In genomic region chr8:13674294-13675010, GRCm38 (mm10) we compare ENCODE assay signal across 8 mouse cellular contexts. TPM values are rescaled to one million over a fixed set of nuclear protein-coding genes. Genes with fewer than 3 reads are reported as not detected.
DNase-seq lines count a peak whose midpoint lies in the region; ATAC-seq and TF ChIP-seq lines count a peak whose summit lies in the region.

No protein-coding gene starts in this region.

- no peak for ATAC-seq in kidney, postnatal 0 days (replicated peaks; ENCODE audit: low FRiP score, low read depth)
- ATAC-seq in kidney, embryonic 14.5 days (ENCODE audit: low FRiP score, low TSS enrichment), result no peak
- no peak for ATAC-seq in heart, embryonic 13.5 days (ENCODE audit: extremely low read depth, insufficient number of reproducible peaks, low FRiP score, low TSS enrichment)
- ATAC-seq in liver, embryonic 14.5 days (ENCODE audit: insufficient read depth), result no peak
- ATAC-seq in stomach, embryonic 14.5 days (ENCODE audit: insufficient number of reproducible peaks, insufficient read depth, low FRiP score, low read depth), result no peak

- peak; percentile 19; the same call in 1 of the 2 replicates for TF ChIP-seq CTCF in kidney, postnatal 0 days (IDR thresholded peaks at IDR 0.05; ENCODE audit: low read depth)
- no peak for TF ChIP-seq CTCF in liver, embryonic 14.5 days (IDR thresholded peaks at IDR 0.05; ENCODE audit: low read depth)

- no peaks in the 10 kb centered on the region for H3K27me3 ChIP-seq in kidney, postnatal 0 days (ENCODE audit: insufficient read depth, low read length)
- peaks cover 5% of the 10 kb centered on the region for H3K27me3 ChIP-seq in kidney, embryonic 14.5 days (ENCODE audit: control insufficient read depth, insufficient read depth, low read length)
- peaks cover 7% of the 10 kb centered on the region; the same call in 1 of the 2 replicates for H3K27me3 ChIP-seq in heart, embryonic 13.5 days (replicated peaks)
- H3K27me3 ChIP-seq in liver, embryonic 14.5 days (ENCODE audit: control insufficient read depth, insufficient read depth, low read length), result no peaks in the 10 kb centered on the region
- 0 out of 2 replicates have a peak, but pooled peaks cover 4% of the 10 kb centered on the region for H3K27me3 ChIP-seq in stomach, embryonic 14.5 days (ENCODE audit: control insufficient read depth, insufficient read depth, low read length)

- 63% methylated on average over 12 of the region's 12 CpGs for WGBS in kidney, postnatal 0 days
- WGBS in kidney, embryonic 14.5 days, result 71% methylated on average over 12 of the region's 12 CpGs
- 34% methylated on average over 12 of the region's 12 CpGs for WGBS in heart, embryonic 13.5 days
- 19% methylated on average over 12 of the region's 12 CpGs for WGBS in liver, embryonic 14.5 days (ENCODE audit: insufficient replicate concordance)
- 59% methylated on average over 12 of the region's 12 CpGs for WGBS in stomach, embryonic 14.5 days

- H3K9me3 ChIP-seq in kidney, postnatal 0 days (replicated peaks; ENCODE audit: low read length), result no peaks in the 10 kb centered on the region
- H3K9me3 ChIP-seq in kidney, embryonic 14.5 days (ENCODE audit: control insufficient read depth, low read length), result no peaks in the 10 kb centered on the region
- no peaks in the 10 kb centered on the region for H3K9me3 ChIP-seq in heart, embryonic 13.5 days
- no peaks in the 10 kb centered on the region for H3K9me3 ChIP-seq in liver, embryonic 14.5 days (ENCODE audit: control insufficient read depth, low read length)
- no peaks in the 10 kb centered on the region for H3K9me3 ChIP-seq in stomach, embryonic 14.5 days (ENCODE audit: control insufficient read depth, low read depth, low read length)

- H3K4me3 ChIP-seq in kidney, postnatal 0 days (replicated peaks; ENCODE audit: low read depth, low read length), result no peak overlapping the region
- no peak overlapping the region for H3K4me3 ChIP-seq in kidney, embryonic 14.5 days (ENCODE audit: low read length)
- H3K4me3 ChIP-seq in heart, embryonic 13.5 days, result 0 out of 2 replicates have a peak overlapping the region, but pooled peaks have one; percentile 82
- H3K4me3 ChIP-seq in liver, embryonic 14.5 days (ENCODE audit: insufficient read depth in 1 of 2, low read depth in 2 of 2, low read length in 2 of 2), result peak overlapping the region in 1 of 2 experiments; percentile 24; a peak in 1 of 4 replicates
- no peak overlapping the region for H3K4me3 ChIP-seq in stomach, embryonic 14.5 days (ENCODE audit: low read depth, low read length)

- no peaks in the 10 kb centered on the region for H3K36me3 ChIP-seq in kidney, postnatal 0 days (ENCODE audit: insufficient read depth, low read length)
- H3K36me3 ChIP-seq in kidney, embryonic 14.5 days (ENCODE audit: control insufficient read depth, insufficient read depth, low read length), result no peaks in the 10 kb centered on the region
- H3K36me3 ChIP-seq in heart, embryonic 13.5 days, result no peaks in the 10 kb centered on the region
- H3K36me3 ChIP-seq in liver, embryonic 14.5 days (replicated peaks; ENCODE audit: control insufficient read depth, insufficient read depth, low read depth), result no peaks in the 10 kb centered on the region
- no peaks in the 10 kb centered on the region; the same call in 1 of the 2 replicates for H3K36me3 ChIP-seq in stomach, embryonic 14.5 days (ENCODE audit: control insufficient read depth, insufficient read depth, low read length)

- no peak overlapping the region for H3K27ac ChIP-seq in kidney, postnatal 0 days
- H3K27ac ChIP-seq in kidney, embryonic 14.5 days (ENCODE audit: low read depth, low read length), result no peak overlapping the region
- H3K27ac ChIP-seq in heart, embryonic 13.5 days (replicated peaks), result peak overlapping the region; percentile 88; the same call in 1 of the 2 replicates
- no peak overlapping the region for H3K27ac ChIP-seq in liver, embryonic 14.5 days
- H3K27ac ChIP-seq in stomach, embryonic 14.5 days (ENCODE audit: low read length), result no peak overlapping the region

- no peak overlapping the region for H3K9ac ChIP-seq in kidney, postnatal 0 days (ENCODE audit: low read depth, low read length)
- no peak overlapping the region for H3K9ac ChIP-seq in kidney, embryonic 14.5 days (ENCODE audit: low read depth, low read length)
- 0 out of 2 replicates have a peak overlapping the region, but pooled peaks have one; percentile 89 for H3K9ac ChIP-seq in heart, embryonic 13.5 days
- no peak overlapping the region for H3K9ac ChIP-seq in liver, embryonic 14.5 days (replicated peaks)
- H3K9ac ChIP-seq in stomach, embryonic 14.5 days (replicated peaks; ENCODE audit: low read depth, low read length), result no peak overlapping the region

- peaks cover 22% of the 10 kb centered on the region for H3K4me1 ChIP-seq in kidney, postnatal 0 days (replicated peaks; ENCODE audit: insufficient read depth, low read length)
- peaks cover 15% of the 10 kb centered on the region; the same call in 1 of the 2 replicates for H3K4me1 ChIP-seq in kidney, embryonic 14.5 days (ENCODE audit: control insufficient read depth, insufficient read depth, low read length)
- H3K4me1 ChIP-seq in heart, embryonic 13.5 days, result peaks cover 78% of the 10 kb centered on the region
- peaks cover 23 to 55% of the 10 kb centered on the region in 2 experiments for H3K4me1 ChIP-seq in liver, embryonic 14.5 days (replicated peaks; ENCODE audit: control insufficient read depth in 2 of 2, insufficient read depth in 2 of 2, low read length in 1 of 2)
- peaks cover 18% of the 10 kb centered on the region for H3K4me1 ChIP-seq in stomach, embryonic 14.5 days (ENCODE audit: control insufficient read depth, insufficient read depth, low read length)

- no peak overlapping the region for H3K4me2 ChIP-seq in kidney, postnatal 0 days (ENCODE audit: low read length)
- no peak overlapping the region; the same call in 1 of the 2 replicates for H3K4me2 ChIP-seq in kidney, embryonic 14.5 days (replicated peaks; ENCODE audit: low read depth, low read length)
- H3K4me2 ChIP-seq in heart, embryonic 13.5 days, result peak overlapping the region; percentile 74
- H3K4me2 ChIP-seq in liver, embryonic 14.5 days (ENCODE audit: low read depth), result peak overlapping the region; percentile 99
- H3K4me2 ChIP-seq in stomach, embryonic 14.5 days (replicated peaks; ENCODE audit: low read depth, low read length), result 0 out of 2 replicates have a peak overlapping the region, but pooled peaks have one; percentile 77

- peak; percentile 51 for DNase-seq in kidney, postnatal 0 days (ENCODE audit: low spot score)
- DNase-seq in MEL-GATA-1-ER (ENCODE audit: extremely low read depth, low read depth), result peak; percentile 72
- no peak for DNase-seq in liver, embryonic 14.5 days (ENCODE audit: low read depth in 3 of 3, low spot score in 3 of 3)
- DNase-seq in yolk sac, embryonic 10.5 days (ENCODE audit: low spot score), result no peak
- no peak for DNase-seq in right cerebral cortex, postnatal 36 days (ENCODE audit: low spot score in 2 of 2)

- TF ChIP-seq EP300 in liver, embryonic 14.5 days (IDR thresholded peaks at IDR 0.05; ENCODE audit: low read depth), result no peak

RNA-seq across cellular contexts. Expression of gene Rasa3, which starts 3.0 kb away (rescaled TPM):
- polyA plus RNA-seq in kidney, postnatal 0 days (2015; fragmentation: Nextera tagmentation; extraction: Ambion mirVana), result 14.0 and 15.6 TPM in 2 replicates
- 8.0 and 20.2 TPM in 2 replicates for polyA plus RNA-seq in kidney, embryonic 14.5 days (2014; fragmentation: Nextera tagmentation; extraction: Ambion mirVana)
- polyA plus RNA-seq in heart, embryonic 13.5 days (2015; fragmentation: Nextera tagmentation; extraction: Ambion mirVana), result 23.4 and 24.4 TPM in 2 replicates
- 7.8 and 10.1 TPM in 2 replicates for polyA plus RNA-seq in liver, embryonic 14.5 days (2012; rRNA removed)
- polyA plus RNA-seq in liver, embryonic 14.5 days (2014; fragmentation: Nextera tagmentation; extraction: Ambion mirVana), result 15.8 and 17.0 TPM in 2 replicates
- polyA plus RNA-seq in stomach, embryonic 14.5 days (2014; fragmentation: Nextera tagmentation; extraction: Ambion mirVana), result 23.0 and 27.7 TPM in 2 replicates

RNA-seq across cellular contexts. Expression of gene Cfap97d2, which starts 31.2 kb away (rescaled TPM):
- polyA plus RNA-seq in kidney, postnatal 0 days (2015; fragmentation: Nextera tagmentation; extraction: Ambion mirVana), result not detected in 2 replicates
- 0.11 TPM in 1 of 2 replicates, not detected in the other for polyA plus RNA-seq in kidney, embryonic 14.5 days (2014; fragmentation: Nextera tagmentation; extraction: Ambion mirVana)
- polyA plus RNA-seq in heart, embryonic 13.5 days (2015; fragmentation: Nextera tagmentation; extraction: Ambion mirVana), result not detected in 2 replicates
- 0.02 TPM in 1 of 2 replicates, not detected in the other for polyA plus RNA-seq in liver, embryonic 14.5 days (2012; rRNA removed)
- polyA plus RNA-seq in liver, embryonic 14.5 days (2014; fragmentation: Nextera tagmentation; extraction: Ambion mirVana), result not detected in 2 replicates
- 0.12 TPM in 1 of 2 replicates, not detected in the other for polyA plus RNA-seq in stomach, embryonic 14.5 days (2014; fragmentation: Nextera tagmentation; extraction: Ambion mirVana)

Comparison
In these comparisons a context has a peak if more than half of its experiments do, and no peak if none do; other contexts are left out.
1. DNase-seq: peak in kidney, postnatal 0 days (single experiment) and MEL-GATA-1-ER (single experiment); none in liver, embryonic 14.5 days (0 of 3), yolk sac, embryonic 10.5 days (single experiment) and right cerebral cortex, postnatal 36 days (0 of 2).
2. H3K4me2 ChIP-seq: peak in heart, embryonic 13.5 days (single experiment), liver, embryonic 14.5 days (single experiment) and stomach, embryonic 14.5 days (single experiment); none in kidney, postnatal 0 days (single experiment) and kidney, embryonic 14.5 days (single experiment).